Mouse (Mus musculus) testis, adult 2 months (tissue): ENCODE data around the gene Tnnc1. TPM values are rescaled to one million over a fixed set of nuclear protein-coding genes. Genes with fewer than 3 reads are reported as not detected.

ENCODE experiments used
- H3K27ac ChIP-seq: fragments of 200-500 bp; 2 replicates; pipeline ENCODE4 v1.5.1; 2012; ENCODE audit warnings: low read depth, low read length; ENCODE audit not compliant: control insufficient read depth, insufficient read depth
- H3K27me3 ChIP-seq: fragments of 200-500 bp; 2 replicates; pipeline ENCODE4 v1.6.1; 2012; ENCODE audit warnings: mild to moderate bottlenecking, low read length, moderate library complexity; ENCODE audit not compliant: control insufficient read depth, insufficient read depth
- H3K36me3 ChIP-seq: fragments of 200-500 bp; 2 replicates; pipeline ENCODE4 v1.6.1; 2012; ENCODE audit warnings: mild to moderate bottlenecking, low read length; ENCODE audit not compliant: control insufficient read depth, insufficient read depth
- H3K4me1 ChIP-seq: fragments of 200-500 bp; 2 replicates; pipeline ENCODE4 v1.6.1; 2012; ENCODE audit warnings: low read length; ENCODE audit not compliant: control insufficient read depth, insufficient read depth
- H3K4me3 ChIP-seq: fragments of 200-500 bp; 2 replicates; pipeline ENCODE4 v1.5.1; 2012; ENCODE audit warnings: low read depth, mild to moderate bottlenecking, low read length, moderate library complexity, mixed read lengths; ENCODE audit not compliant: control insufficient read depth
- CTCF ChIP-seq: fragments of 200-500 bp; IDR thresholded peaks from 2 replicates; pipeline ENCODE4 v1.5.1; 2012; ENCODE audit warnings: low read depth, mild to moderate bottlenecking, inconsistent platforms, low read length, moderate library complexity; ENCODE audit not compliant: control insufficient read depth, insufficient read depth, insufficient replicate concordance
- POLR2A ChIP-seq: fragments of 200-500 bp; IDR thresholded peaks from 2 replicates; pipeline ENCODE4 v1.6.1; 2012; ENCODE audit warnings: low read depth, mild to moderate bottlenecking, inconsistent platforms, low read length, moderate library complexity; ENCODE audit not compliant: control insufficient read depth
- polyA plus RNA-seq: library from polyadenylated mRNA; depleted of rRNA; stranded (reverse); fragments of >200 nt; gene quantifications from 2 replicates; pipeline ENCODE4 v1.2.3, GENCODE M21; 2012

The Tnnc1 gene
- polyA plus RNA-seq, 1 experiment, result 0.59 TPM

DNA sequence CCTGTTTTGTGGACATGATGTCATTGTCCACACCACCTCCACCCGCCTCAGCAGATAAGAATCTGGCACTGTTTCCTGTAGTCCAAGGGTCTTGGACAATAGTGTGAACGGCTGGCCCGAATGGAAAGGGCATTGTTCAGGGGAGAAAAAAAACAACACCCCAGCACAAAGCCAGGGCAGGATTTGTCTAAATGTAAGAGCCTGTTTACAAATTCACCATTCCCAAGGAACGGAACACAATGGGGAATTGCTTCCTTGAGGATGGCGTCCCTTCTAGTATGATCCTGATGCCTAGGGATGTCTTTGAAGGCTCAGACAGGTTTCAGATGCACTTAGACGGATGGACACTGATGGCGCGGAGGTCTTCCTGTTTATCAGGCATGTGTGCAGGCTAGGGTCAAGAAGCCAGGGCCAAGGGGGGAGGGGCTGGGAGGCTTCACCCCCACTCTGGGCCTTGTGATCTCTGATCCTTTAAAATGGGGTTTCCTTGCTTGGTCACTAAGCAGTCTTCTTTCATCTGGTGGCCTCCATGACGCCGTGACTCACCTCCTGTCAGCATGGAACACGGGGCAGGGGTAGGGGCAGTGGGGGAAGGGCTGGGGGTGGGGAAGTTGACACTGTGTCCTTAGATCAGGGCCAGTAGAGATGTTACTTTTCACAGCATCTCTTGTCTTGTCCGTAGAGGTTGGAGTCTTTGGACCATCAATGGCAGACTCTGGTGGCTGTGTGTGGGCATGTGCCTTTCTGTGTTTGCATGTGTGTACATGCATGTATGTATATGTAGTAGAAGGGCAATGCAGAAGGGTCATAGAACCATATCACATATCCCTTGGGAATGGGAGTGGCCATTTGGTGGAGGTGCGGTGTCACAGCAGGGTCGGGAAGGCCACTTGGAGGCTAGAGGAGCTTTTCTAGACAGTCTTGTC lies 25.2 kb downstream of the Tnnc1 start:
- Histone ChIP-seq H3K27me3 (no peaks in the 10 kb centered on the region), H3K36me3 (peaks cover 3% of the 10 kb centered on the region), H3K4me1 (no peaks in the 10 kb centered on the region), H3K27ac (no peak overlapping the region), H3K4me3 (no peak overlapping the region)
- TF ChIP-seq POLR2A (no peak), CTCF (no peak)

DNA sequence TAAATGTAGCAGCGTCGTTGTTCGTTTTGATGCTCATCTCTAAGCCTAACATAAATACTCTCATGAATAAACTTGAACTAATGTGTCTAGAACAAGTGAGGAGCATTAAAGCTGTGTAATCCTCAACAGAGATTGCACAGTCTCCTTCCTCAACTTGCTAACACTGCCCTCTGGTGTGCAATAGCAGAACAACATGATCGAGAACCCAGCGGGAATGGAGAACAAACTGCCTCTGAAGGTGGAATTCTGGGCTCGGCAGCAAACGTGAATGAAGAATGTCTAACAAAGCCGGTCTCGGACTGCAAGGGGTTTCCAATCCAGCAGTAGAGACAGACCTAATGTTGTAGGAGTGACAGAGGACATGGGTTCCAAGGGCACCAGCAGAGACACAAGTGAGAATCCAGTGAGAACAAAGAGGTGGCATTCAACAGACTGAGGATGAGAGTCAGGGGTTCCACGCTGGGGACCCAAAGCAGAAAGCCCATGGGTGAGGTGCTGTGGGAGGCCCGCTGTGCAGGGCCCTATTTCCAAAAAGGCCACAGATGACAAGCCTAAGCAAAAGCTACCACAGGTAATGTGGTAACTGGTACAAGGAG lies 26.0 kb downstream of the Tnnc1 start:
- H3K27me3 ChIP-seq, result no peaks in the 10 kb centered on the region
- no peaks in the 10 kb centered on the region for H3K4me1 ChIP-seq
- peak; percentile 37; the same call in 1 of the 2 replicates for TF ChIP-seq CTCF
- no peak for TF ChIP-seq POLR2A
- H3K4me3 ChIP-seq, result no peak overlapping the region
- no peak overlapping the region for H3K27ac ChIP-seq
- H3K36me3 ChIP-seq, result peaks cover 3% of the 10 kb centered on the region

- TF ChIP-seq POLR2A (no peak), CTCF (no peak)
- Histone ChIP-seq H3K36me3 (peaks cover 3% of the 10 kb centered on the region), H3K27ac (no peak overlapping the region)
Measured at GRCm38 (mm10) chr14:31237101-31237882, 29.2 kb downstream of the Tnnc1 start.

GRCm38 (mm10) chr14:31240528-31240927 lies 32.4 kb downstream of the Tnnc1 start:
- H3K36me3 ChIP-seq, result peaks cover 3% of the 10 kb centered on the region
- H3K4me1 ChIP-seq, result no peaks in the 10 kb centered on the region
- no peak for TF ChIP-seq POLR2A
- TF ChIP-seq CTCF, result no peak
- H3K4me3 ChIP-seq, result no peak overlapping the region
- H3K27ac ChIP-seq, result no peak overlapping the region
- no peaks in the 10 kb centered on the region for H3K27me3 ChIP-seq

More at GRCm38 (mm10) chr14:31237101-31237882, 29.2 kb downstream of the Tnnc1 start:
- Histone ChIP-seq H3K27me3 (no peaks in the 10 kb centered on the region), H3K4me3 (peak overlapping the region; percentile 35), H3K4me1 (no peaks in the 10 kb centered on the region)

DNA sequence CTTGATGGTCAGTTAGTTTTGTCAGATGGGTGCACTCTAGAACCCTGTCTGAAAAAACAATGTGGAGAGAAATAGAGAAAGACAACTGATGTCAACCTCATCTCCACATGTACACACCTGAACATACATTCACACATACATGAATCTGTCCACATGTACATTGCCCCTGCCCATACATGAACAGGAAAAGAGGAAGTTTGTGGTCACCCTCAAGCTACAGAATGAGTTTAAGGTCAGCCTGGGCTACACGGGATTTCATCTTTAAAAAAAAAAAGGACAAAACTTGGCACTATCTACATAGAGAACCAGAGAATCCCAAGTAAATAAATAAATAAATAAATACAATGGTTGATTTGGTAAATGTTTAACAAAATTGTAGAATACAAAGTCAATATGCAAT lies 36.7 kb downstream of the Tnnc1 start:
- no peaks in the 10 kb centered on the region for H3K27me3 ChIP-seq
- H3K27ac ChIP-seq, result no peak overlapping the region
- no peaks in the 10 kb centered on the region for H3K4me1 ChIP-seq
- H3K4me3 ChIP-seq, result no peak overlapping the region
- TF ChIP-seq POLR2A (no peak), CTCF (no peak)
- H3K36me3 ChIP-seq, result peaks cover 1% of the 10 kb centered on the region

GRCm38 (mm10) chr14:31245946-31246345 lies 37.8 kb downstream of the Tnnc1 start:
- peaks cover 1% of the 10 kb centered on the region for H3K36me3 ChIP-seq
- H3K4me1 ChIP-seq, result no peaks in the 10 kb centered on the region; the same call in 1 of the 2 replicates
- no peak overlapping the region for H3K27ac ChIP-seq
- no peak overlapping the region for H3K4me3 ChIP-seq
- H3K27me3 ChIP-seq, result no peaks in the 10 kb centered on the region
- TF ChIP-seq POLR2A (no peak), CTCF (no peak)

- Histone ChIP-seq H3K27me3 (no peaks in the 10 kb centered on the region), H3K27ac (no peak overlapping the region), H3K36me3 (peaks cover 1% of the 10 kb centered on the region), H3K4me3 (no peak overlapping the region), H3K4me1 (no peaks in the 10 kb centered on the region; the same call in 1 of the 2 replicates)
- TF ChIP-seq CTCF (no peak), POLR2A (no peak)
Measured at GRCm38 (mm10) chr14:31248396-31248795, 40.3 kb downstream of the Tnnc1 start.
